Mouse (Mus musculus): ENCODE data around the gene Nr1h2.

GRCm38 (mm10) chr7:44535657-44536589 is 17.8 kb downstream of the Nr1h2 start:
- no peak for TF ChIP-seq CTCF (IDR thresholded peaks at IDR 0.05; ENCODE audit: low read depth, low read length)
- no peak for TF ChIP-seq TAL1 (conservative IDR thresholded peaks at IDR 0.05; ENCODE audit: low read depth, low read length)
- no peak for TF ChIP-seq POLR2AphosphoS5 (IDR thresholded peaks at IDR 0.05; ENCODE audit: insufficient replicate concordance, low read depth, low read length)
- no peak for TF ChIP-seq GATA1 (IDR thresholded peaks at IDR 0.05; ENCODE audit: borderline replicate concordance, low read length)
- no peak for TF ChIP-seq GATA2 (IDR thresholded peaks at IDR 0.05; ENCODE audit: borderline replicate concordance, low read depth, low read length)

Measured in G1E (cell line).